Mouse (Mus musculus) ES-E14 (cell line): Measurements from ENCODE around the gene Ppp4r1.

Experiments
- CHD2 ChIP-seq: IDR thresholded peaks from 2 replicates; pipeline ENCODE4 v1.6.1; 2014; ENCODE audit warnings: mild to moderate bottlenecking, low read depth, low read length, inconsistent platforms
- ZNF384 ChIP-seq: IDR thresholded peaks from 2 replicates; pipeline ENCODE4 v1.6.1; 2012; ENCODE audit warnings: low read depth, low read length, inconsistent platforms

GRCm38 (mm10) chr17:65755857-65756256 is 26.5 kb upstream of the Ppp4r1 start:
- no peak for TF ChIP-seq ZNF384
- TF ChIP-seq CHD2: no peak
